Mouse (Mus musculus): ENCODE data around the gene Olfr538.
"Not testable (repeated sequence)": the region's sequence is repeated elsewhere in the genome, so short reads cannot be mapped to it uniquely, and the experiment has no call there.

Olfr538 gene

DNA sequence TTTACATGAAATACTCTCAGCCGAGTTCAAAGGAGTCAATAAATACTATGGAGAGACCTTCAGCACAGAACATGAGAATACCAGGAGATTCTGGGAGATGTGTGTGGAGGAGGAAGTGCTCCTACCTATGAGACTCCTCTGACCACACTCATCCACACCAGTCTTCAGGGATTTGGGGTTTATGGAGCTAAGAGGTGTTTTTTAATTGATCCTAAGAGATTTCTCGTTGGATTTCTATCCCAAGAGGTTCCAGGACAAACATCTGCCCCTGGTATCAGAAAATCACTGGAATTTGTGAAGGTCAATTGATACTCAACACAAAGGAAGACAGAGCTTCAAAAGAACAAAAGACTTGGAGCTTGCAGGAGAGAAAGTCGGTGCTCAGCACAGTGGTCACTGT lies at the start of gene Olfr538:
Gene Olfr538 (plus strand): TSS at position 301 of the 400 bp plus-strand sequence.
- no peak for DNase-seq

DNA sequence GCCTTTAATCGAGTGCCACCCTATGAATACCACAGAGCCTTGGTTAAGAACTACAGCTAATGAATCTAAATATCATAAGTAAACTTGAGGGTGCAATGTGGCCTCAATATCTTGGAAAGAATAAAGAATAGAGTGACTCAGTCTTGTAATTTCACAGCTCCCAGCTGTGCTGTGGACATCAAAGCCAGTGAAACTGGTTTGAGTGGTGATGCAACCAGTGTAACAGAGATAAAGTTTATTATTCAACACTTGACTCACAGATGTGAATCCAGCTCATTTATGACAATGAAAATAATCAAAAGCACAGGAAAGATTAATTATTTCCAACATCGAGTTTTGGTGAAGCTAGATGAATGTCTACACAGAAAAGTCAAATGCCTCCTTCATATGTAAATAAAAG lies 27.9 kb upstream of the Olfr538 start:
- DNase-seq = no peak

DNA sequence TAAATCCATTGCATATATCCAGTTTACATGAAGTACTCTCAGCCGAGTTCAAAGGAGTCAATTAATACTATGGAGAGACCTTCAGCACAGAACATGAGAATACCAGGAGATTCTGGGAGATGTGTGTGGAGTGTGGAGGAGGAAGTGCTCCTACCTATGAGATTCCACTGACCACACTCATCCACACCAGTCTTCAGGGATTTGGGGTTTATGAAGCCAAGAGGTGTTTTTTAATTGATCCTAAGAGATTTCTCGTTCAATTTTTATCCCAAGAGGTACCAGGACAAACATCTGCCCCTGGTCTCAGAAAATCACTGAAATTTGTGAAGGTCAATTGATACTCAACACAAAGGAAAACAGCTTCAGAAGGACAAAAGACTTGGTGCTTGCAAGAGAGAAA lies 33.3 kb downstream of the Olfr538 start, which contains the start of gene Olfr46:
Gene Olfr46 (plus strand): TSS at position 301 of the 400 bp plus-strand sequence.
- DNase-seq = not testable (repeated sequence)

All from kidney, adult 9 months (tissue).